Mouse (Mus musculus) layer of hippocampus, adult 11-12 months (tissue): ENCODE data around the gene Tmem210.

Source experiments
- DNase-seq: peaks from one replicate; pipeline ENCODE4 v3.0.0; 2022; ENCODE audit warnings: low spot score

The Tmem210 gene

DNA sequence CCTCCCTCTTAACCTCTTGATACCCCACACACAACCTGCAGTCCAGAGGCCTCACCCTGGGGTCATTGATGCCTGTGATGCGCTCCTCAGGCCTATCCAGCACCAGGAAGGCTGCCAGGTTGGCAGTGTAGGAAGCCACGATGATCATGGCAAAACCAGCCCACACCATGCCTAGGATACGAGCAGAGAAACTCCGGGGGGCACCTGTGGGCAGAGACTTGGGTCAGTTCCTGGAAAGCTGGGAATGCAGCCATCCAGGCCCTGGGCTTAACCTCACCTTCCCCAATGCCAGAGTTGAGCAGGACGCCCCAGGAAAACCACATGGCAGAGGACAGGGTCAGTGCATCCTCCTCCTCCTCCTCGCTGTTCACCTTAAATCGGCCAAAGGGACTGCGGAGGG is 9.1 kb downstream of the Tmem210 start:
- no peak for DNase-seq

DNA sequence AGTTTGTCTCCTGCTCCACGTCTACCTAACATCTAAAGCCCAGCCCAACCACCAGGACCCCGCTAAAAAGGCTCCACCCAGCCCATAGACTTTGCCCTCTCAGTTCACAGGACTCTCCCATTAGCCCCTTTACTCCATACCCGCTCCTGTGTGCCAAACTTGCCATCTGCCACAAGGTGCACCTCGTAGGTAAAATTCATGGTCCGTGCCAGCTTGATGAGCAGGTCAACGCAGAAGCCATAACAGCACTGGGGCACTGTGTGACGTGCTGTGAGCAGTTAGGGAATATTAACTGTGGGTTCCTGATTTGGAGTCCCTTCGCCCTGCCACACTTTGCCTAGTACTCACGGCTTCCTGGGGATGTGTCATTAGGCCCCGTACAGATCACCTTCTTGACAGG is 10.1 kb downstream of the Tmem210 start:
- DNase-seq, result no peak

- DNase-seq, result no peak
These were observed 15.5 kb downstream of the Tmem210 start for GRCm38 (mm10) chr2:25303452-25303851.

DNA sequence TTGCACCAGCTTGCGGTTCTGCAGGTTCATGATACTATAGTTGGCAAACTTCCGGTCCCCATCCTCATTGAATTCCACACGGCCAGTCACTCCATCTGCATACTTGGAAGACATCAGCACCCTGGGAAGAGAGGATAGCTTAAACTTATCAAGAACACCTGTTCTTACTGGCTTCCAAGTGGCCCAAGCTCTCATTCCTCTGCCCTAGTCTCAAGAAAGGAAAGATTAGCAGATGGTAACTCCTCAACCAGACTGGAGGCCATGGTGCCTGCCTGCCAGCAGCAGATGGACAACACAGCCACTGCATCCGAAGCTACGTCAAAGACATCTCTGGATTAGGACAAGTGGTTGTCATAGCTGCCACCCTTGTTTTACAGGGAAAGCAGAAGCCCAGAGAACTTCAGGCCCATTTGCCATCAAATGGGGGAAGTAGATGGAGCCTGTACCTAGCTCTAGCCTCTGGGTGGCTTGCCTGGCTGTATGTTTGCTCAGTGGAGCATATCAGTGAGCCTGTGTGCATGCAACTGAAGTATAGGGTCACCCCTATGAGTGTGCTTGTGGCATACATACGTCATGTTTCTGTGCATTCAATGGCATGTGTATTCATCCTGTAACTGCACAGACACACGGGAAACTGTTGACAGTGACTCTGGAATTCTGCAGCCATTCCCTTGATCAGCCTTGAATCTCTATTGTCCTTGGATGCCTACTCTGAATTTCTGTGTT is 16.1 kb downstream of the Tmem210 start:
- DNase-seq, result no peak

- DNase-seq, result no peak
These were observed 17.0 kb downstream of the Tmem210 start for GRCm38 (mm10) chr2:25304657-25305541.

DNA sequence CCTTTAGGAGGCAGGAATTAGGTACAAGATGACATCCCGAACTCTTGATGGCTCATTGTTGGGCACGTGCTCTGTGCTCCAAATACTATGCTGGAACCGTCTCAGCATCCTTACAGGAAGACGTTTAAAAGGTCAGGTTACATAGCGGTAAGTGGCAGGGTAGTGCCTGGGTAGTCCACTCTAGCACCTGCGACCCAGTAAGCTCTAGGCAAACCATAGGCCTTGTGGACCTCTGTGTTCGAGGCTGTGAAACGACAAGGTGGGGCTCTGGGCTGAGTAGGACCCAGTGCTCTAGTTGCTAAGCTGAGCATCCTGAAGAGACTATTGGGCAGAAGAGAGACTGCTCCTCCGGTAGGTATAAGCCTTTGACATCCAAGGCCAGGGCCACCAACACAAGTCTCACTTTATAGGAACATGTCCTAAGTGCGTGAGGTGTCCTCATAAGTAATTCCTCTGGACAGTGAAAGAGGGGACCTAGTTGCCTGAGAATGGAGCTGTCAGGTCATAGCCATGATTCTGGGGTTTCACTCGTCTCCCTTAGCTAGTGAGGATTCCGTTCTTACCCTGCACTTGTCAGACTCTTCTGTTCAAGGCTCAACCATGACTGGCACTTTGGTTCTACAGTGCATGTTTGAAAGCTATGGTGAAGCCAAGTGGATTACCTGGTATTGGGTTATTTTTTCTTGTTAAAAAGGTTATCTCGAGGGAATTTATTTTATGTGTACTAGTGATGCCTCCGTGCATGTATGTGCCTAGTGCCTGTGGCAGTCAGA is 17.8 kb downstream of the Tmem210 start:
- DNase-seq, result no peak

GRCm38 (mm10) chr2:25310180-25310579 is 22.2 kb downstream of the Tmem210 start:
- no peak for DNase-seq

GRCm38 (mm10) chr2:25310969-25311368 is 23.0 kb downstream of the Tmem210 start:
- DNase-seq, result no peak

DNA sequence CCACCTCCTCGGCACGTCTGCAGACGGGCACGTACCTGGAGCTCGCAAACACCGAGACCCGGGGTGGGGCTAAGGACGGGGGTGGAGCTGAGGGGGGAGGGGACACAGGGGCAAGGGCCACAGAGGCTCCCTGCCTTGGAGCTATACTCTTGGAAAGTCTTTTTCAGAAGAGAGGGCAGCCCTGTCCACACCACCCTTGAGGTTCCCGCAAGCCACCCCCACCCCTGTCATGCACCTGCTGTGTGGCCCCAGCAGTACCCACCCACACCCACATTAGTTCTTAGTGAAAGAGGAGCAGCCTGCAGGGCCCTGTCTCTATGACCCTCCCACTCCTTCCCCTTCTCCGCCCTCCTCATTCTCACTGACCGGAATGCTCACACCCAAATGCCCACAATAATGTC is 23.5 kb downstream of the Tmem210 start:
- DNase-seq, result no peak

DNA sequence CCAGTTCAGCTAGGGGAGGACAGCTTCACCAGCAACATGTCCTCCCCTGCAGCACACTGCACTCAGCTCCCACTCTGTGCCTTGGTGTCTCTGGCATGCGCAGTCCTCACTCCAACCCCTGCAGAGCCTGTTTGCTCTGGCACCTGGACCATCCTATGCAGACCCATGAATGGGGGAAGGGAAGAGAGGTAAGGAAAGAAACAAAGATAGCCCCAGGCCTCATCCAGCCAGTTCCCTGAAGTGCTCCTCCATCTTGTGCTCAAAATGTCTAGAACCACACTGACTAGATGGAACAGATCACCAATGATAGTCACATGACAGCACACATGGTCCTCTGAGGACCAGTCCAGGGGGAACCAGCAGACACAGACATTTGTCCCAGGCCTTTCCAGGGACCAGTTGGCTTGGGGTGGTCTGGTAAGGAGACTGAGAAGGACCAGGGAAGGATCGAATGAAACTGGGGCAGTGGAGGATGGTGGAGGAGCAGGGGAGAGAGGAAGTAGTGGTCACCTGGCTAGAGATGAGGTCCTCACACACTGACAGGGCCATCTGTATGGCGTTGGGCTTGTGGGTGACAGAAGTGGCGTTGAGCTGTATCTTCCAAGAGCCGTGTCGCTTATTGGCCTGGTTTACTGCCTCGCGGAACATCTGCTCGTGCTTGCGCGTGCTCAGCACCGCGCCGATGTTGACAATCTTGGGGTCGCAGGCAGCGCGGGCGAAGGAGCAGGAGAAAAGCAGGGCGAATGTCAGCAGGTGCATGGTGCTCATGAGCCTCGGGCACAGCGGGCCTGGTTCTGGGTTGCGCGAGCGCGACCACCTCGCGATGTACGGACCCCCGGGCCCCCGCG is 30.4 kb downstream of the Tmem210 start:
- no peak for DNase-seq

- DNase-seq, result peak; percentile 87
These were observed 31.2 kb downstream of the Tmem210 start, which contains the start of gene Grin1 for GRCm38 (mm10) chr2:25318971-25319773. Gene Grin1, minus strand, starts transcription at chr2:25319187.

DNA sequence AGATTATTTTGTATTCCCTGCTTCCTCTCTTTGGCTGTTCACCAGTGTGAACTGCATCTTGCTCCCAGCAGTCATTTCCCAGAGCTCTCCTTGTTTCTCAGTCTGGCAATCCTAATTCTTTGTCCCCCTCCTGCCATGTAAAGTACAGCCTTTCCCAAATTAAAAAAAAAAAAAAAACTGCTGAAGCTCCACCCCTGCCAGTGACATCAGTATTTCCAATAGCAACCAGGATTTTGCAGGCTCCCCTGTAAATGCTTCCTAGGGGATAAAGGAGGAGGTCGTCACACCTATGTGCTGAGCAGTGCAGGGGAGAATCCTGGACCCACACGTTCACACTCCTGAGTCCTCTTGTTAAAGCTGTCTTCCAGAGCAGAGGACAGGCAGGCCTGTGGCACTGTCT is 32.1 kb downstream of the Tmem210 start:
- no peak for DNase-seq

DNA sequence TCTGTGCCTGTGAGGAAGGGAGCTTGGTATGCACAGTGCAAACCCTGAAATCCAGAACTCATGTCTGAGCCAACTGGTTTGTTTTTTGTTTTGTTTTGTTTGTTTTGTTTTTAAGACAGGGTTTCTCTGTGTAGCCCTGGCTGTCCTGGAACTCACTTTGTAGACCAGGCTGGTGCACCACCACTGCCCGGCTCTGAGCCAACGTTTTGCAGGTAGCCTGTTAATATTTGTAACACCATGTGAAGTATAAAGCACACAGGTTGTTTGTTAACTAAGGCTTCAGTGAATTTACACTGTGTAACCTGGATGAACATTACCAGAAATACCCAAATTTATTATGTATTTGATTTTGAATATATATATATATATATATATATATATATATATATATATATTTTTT is 38.1 kb downstream of the Tmem210 start:
- no peak for DNase-seq

DNA sequence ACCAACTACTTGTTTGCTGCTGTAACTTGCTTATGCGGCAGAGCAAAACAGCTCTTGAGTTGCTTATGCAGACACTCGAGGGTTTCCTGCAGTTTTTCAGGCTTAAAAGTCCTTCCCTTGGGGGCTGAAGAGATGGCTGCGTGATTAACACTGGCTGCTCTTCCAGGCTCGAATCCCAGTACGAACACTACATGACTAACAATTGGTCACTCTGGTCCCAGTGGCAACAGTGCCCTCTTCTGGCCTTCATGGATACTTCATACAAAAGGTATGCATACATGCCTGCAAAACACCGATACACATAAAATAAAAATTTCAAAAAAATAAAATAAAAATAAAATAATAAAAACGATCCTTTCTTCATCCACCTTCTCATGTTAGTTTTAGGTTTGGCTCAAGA is 40.5 kb downstream of the Tmem210 start:
- DNase-seq, result no peak

DNA sequence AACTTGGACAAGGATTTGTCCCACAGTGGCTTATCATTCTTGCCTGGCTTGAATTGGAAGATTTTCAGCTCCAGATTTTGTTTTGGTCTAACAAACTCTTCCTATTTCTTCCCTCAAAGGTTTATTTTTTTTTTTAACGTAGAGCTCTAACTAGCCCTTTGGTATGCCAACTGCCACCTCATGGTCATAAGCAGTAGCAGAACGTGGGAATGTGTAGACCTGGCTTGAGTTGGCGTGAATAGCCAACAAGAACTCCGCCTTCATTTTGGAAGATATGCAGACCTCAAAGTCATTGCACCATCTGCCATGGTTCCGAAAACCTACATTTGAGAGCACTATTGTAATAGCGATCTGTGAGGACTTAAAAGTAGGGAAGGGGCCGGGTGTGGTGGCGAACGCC is 43.5 kb downstream of the Tmem210 start:
- no peak for DNase-seq

GRCm38 (mm10) chr2:25332286-25333160 is 44.6 kb downstream of the Tmem210 start, which contains the start of gene Man1b1:
Gene Man1b1, plus strand, starts transcription at chr2:25332338.
- DNase-seq, result peak; percentile 99

- DNase-seq, result no peak
These were observed 45.6 kb downstream of the Tmem210 start for GRCm38 (mm10) chr2:25333569-25333968.

DNA sequence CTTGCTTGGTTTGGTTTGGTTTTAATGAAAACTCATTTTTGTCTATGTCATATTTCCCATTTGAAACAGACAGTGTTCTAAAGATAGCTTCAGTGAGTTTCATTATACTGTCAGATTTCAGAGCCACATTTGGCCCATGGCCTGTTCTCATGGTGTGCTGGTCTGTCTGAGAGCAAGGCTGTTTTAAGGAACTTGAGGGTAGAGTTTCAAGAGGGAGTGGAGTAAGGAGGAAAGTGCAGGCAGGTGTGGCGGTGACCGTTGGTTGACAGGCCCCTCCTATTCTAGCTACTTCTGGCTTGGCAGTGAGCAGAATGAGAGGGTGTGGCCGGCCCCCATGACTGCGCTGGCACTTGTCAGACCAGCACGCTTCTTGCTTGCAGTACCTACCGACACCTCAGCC is 50.4 kb downstream of the Tmem210 start:
- DNase-seq, result no peak
